Mouse (Mus musculus) liver, postnatal 0 days (tissue): ENCODE measurements around the gene Limch1.

Experiments used
- CTCF ChIP-seq: sonication (generic); IDR thresholded peaks from 2 replicates; pipeline ENCODE4 v1.5.1; 2016; ENCODE audit warnings: antibody characterized with exemption, low read depth
- EP300 ChIP-seq: IDR thresholded peaks from 2 replicates; pipeline ENCODE4 v1.6.1; 2016; ENCODE audit warnings: antibody characterized with exemption, low read depth, mild to moderate bottlenecking

- TF ChIP-seq EP300 (no peak), CTCF (no peak)
Observed at GRCm38 (mm10) chr5:66861232-66862035, 115.8 kb downstream of the Limch1 start.
